Mouse (Mus musculus) megakaryocyte progenitor cell, adult 5-6 weeks (primary cell): Measurements from ENCODE around the gene Klrc3. TPM values are rescaled to one million over a fixed set of nuclear protein-coding genes. Genes with fewer than 3 reads are reported as not detected.
A peak's percentile ranks its signal among the peaks of the same experiment; 100 is the strongest.
"Not testable (repeated sequence)": the region's sequence is repeated elsewhere in the genome, so short reads cannot be mapped to it uniquely, and the experiment has no call there.

Experiments
- ATAC-seq: replicated peaks from 2 replicates; pipeline ENCODE4 v1.8.0; 2016; ENCODE audit warnings: mild to moderate bottlenecking, moderate TSS enrichment, inconsistent platforms; ENCODE audit not compliant: poor library complexity
- total RNA-seq, 2 experiments: library from RNA; stranded (forward) in 1 of 2; stranded (reverse) in 1 of 2; fragments of 157-497, 149-512 nt in 1 of 2; fragments of 200-1000 nt in 1 of 2; gene quantifications; 2 replicates each; pipeline versions ENCODE4 v1.2.3 to v1.2.4; 2015 to 2017

Gene Klrc3
- not detected in 2 replicates for total RNA-seq (2015)
- total RNA-seq (2017): not detected in 2 replicates

- not testable (repeated sequence) for ATAC-seq
These were observed at the start of gene Klrc3 for GRCm38 (mm10) chr6:129643237-129643636. TSS of gene Klrc3 (minus strand) at chr6:129643337.

- ATAC-seq: not testable (repeated sequence)
These were observed 48.3 kb upstream of the Klrc3 start for GRCm38 (mm10) chr6:129691436-129691835.

GRCm38 (mm10) chr6:129680379-129680778 lies 37.2 kb upstream of the Klrc3 start:
- peak; percentile 54 for ATAC-seq

- ATAC-seq: no peak
These were observed 35.7 kb upstream of the Klrc3 start, which contains the start of gene Klrc1 for GRCm38 (mm10) chr6:129678873-129679272. TSS of gene Klrc1 (minus strand) at chr6:129678973.

GRCm38 (mm10) chr6:129661301-129661700 lies 18.2 kb upstream of the Klrc3 start:
- not testable (repeated sequence) for ATAC-seq

- ATAC-seq: 0 out of 2 replicates have a peak, but pooled peaks have one; percentile 29
These were observed 17.5 kb upstream of the Klrc3 start, which contains the start of gene Klrc2 for GRCm38 (mm10) chr6:129660589-129660988. TSS of gene Klrc2 (minus strand) at chr6:129660689.

- not testable (repeated sequence) for ATAC-seq
These were observed 917 bp upstream of the Klrc3 start for GRCm38 (mm10) chr6:129644054-129644453.

- ATAC-seq: 0 out of 2 replicates have a peak, but pooled peaks have one; percentile 42
These were observed 12.1 kb downstream of the Klrc3 start for GRCm38 (mm10) chr6:129631046-129631445.

- peak; percentile 80 for ATAC-seq
These were observed 19.4 kb downstream of the Klrc3 start, which contains the start of gene Klrk1 for GRCm38 (mm10) chr6:129623735-129624134. TSS of gene Klrk1 (minus strand) at chr6:129623864.

GRCm38 (mm10) chr6:129608372-129608771 lies 34.8 kb downstream of the Klrc3 start:
- peak; percentile 94 for ATAC-seq

GRCm38 (mm10) chr6:129591508-129591907 lies 51.6 kb downstream of the Klrc3 start, which contains the start of gene Klrd1:
TSS of gene Klrd1 (plus strand) at chr6:129591782.
- peak; percentile 99 for ATAC-seq

Other genes with a start within 250 kb of the Klrc3 start
- 0.17 and 0.22 TPM in 2 replicates for gene Clec1b, start 246.0 kb downstream of the Klrc3 start, total RNA-seq (2015)
- gene Clec1b, start 246.0 kb downstream of the Klrc3 start, total RNA-seq (2017): 0.17 and 0.42 TPM in 2 replicates
- 5.2 and 6.3 TPM in 2 replicates for gene Clec9a, start 234.5 kb downstream of the Klrc3 start, total RNA-seq (2015)
- 2.0 and 3.4 TPM in 2 replicates for gene Clec9a, start 234.5 kb downstream of the Klrc3 start, total RNA-seq (2017)
- 0.12 TPM in 1 of 2 replicates, not detected in the other for gene Clec1a, start 191.3 kb downstream of the Klrc3 start, total RNA-seq (2015)
- gene Clec1a, start 191.3 kb downstream of the Klrc3 start, total RNA-seq (2017): 0.12 and 0.78 TPM in 2 replicates
- gene Olr1, start 136.2 kb downstream of the Klrc3 start, total RNA-seq (2015): 31.6 and 33.4 TPM in 2 replicates
- 17.3 and 51.7 TPM in 2 replicates for gene Olr1, start 136.2 kb downstream of the Klrc3 start, total RNA-seq (2017)
- gene Tmem52b, start 130.8 kb downstream of the Klrc3 start, total RNA-seq (2015): 0.10 TPM in 1 of 2 replicates, not detected in the other
- gene Tmem52b, start 130.8 kb downstream of the Klrc3 start, total RNA-seq (2017): 0.12 and 1.1 TPM in 2 replicates
- 19.0 and 19.4 TPM in 2 replicates for gene Gabarapl1, start 110.2 kb downstream of the Klrc3 start, total RNA-seq (2015)
- 45.5 and 62.8 TPM in 2 replicates for gene Gabarapl1, start 110.2 kb downstream of the Klrc3 start, total RNA-seq (2017)
- gene Klre1, start 65.4 kb downstream of the Klrc3 start, total RNA-seq (2015): 0.49 TPM in 1 of 2 replicates, not detected in the other
- gene Klre1, start 65.4 kb downstream of the Klrc3 start, total RNA-seq (2017): not detected in 2 replicates
- gene Klrd1, start 51.6 kb downstream of the Klrc3 start, total RNA-seq (2015): 0.78 TPM in 1 of 2 replicates, not detected in the other
- gene Klrd1, start 51.6 kb downstream of the Klrc3 start, total RNA-seq (2017): 2.3 and 2.5 TPM in 2 replicates
- 5.7 and 8.2 TPM in 2 replicates for gene Klrk1, start 19.5 kb downstream of the Klrc3 start, total RNA-seq (2015)
- gene Klrk1, start 19.5 kb downstream of the Klrc3 start, total RNA-seq (2017): 11.8 and 12.2 TPM in 2 replicates
- gene Klrc2, start 17.4 kb upstream of the Klrc3 start, total RNA-seq (2015): not detected in 2 replicates
- gene Klrc2, start 17.4 kb upstream of the Klrc3 start, total RNA-seq (2017): not detected in 2 replicates
- 0.17 and 0.44 TPM in 2 replicates for gene Klrc1, start 35.6 kb upstream of the Klrc3 start, total RNA-seq (2015)
- 0.87 TPM in 1 of 2 replicates, not detected in the other for gene Klrc1, start 35.6 kb upstream of the Klrc3 start, total RNA-seq (2017)
- gene Klri1, start 73.8 kb upstream of the Klrc3 start, total RNA-seq (2015): not detected in 2 replicates
- gene Klri1, start 73.8 kb upstream of the Klrc3 start, total RNA-seq (2017): not detected in 2 replicates
- 0.15 TPM in 1 of 2 replicates, not detected in the other for gene Klri2, start 97.1 kb upstream of the Klrc3 start, total RNA-seq (2015)
- under 0.01 TPM in 1 of 2 replicates, not detected in the other for gene Klri2, start 97.1 kb upstream of the Klrc3 start, total RNA-seq (2017)
- not detected in 2 replicates for gene Gm156, start 140.9 kb upstream of the Klrc3 start, total RNA-seq (2015)
- gene Gm156, start 140.9 kb upstream of the Klrc3 start, total RNA-seq (2017): not detected in 2 replicates
- gene Gm17631, start 219.3 kb upstream of the Klrc3 start, total RNA-seq (2015): not detected in 2 replicates
- gene Gm17631, start 219.3 kb upstream of the Klrc3 start, total RNA-seq (2017): not detected in 2 replicates
- 0.20 and 0.66 TPM in 2 replicates for gene Klra17, start 233.3 kb upstream of the Klrc3 start, total RNA-seq (2015)
- 0.44 and 0.54 TPM in 2 replicates for gene Klra17, start 233.3 kb upstream of the Klrc3 start, total RNA-seq (2017)